Mouse (Mus musculus): Measurements from ENCODE around the gene Ascc1.

Gene Ascc1

DNA sequence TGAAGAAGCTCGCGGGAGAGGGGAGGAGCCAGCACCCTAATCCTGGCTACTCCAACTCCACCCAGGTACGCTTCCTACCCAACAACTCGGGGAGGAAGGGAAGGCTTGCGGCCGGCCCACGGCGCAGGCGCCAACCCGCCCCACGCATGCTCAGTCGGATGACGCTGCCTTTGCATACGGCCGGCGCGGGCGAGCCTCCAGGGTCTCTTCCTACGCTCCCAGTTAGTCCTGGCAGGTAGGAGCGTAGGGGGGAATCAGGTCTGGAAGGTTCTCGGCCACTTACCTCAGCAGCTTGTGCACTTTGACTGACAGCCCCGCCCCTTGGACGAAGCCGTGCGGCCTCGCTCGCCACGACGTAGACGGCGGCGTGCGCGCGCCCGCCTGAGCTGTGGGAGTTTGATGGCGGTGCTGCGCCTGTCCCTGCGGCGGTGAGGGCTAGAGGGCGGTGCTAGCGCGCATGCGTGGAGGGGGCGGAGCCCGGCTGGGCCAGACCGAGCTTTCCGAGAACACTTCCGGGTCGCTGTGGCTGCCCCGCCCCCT, at the start of gene Ascc1, which contains the start of gene Anapc16:
TSS of gene Ascc1 (plus strand) at position 133 of the 540 bp plus-strand sequence.
TSS of gene Anapc16 (minus strand) at position 463 of the 540 bp plus-strand sequence.
- peak; percentile 98 for DNase-seq

DNA sequence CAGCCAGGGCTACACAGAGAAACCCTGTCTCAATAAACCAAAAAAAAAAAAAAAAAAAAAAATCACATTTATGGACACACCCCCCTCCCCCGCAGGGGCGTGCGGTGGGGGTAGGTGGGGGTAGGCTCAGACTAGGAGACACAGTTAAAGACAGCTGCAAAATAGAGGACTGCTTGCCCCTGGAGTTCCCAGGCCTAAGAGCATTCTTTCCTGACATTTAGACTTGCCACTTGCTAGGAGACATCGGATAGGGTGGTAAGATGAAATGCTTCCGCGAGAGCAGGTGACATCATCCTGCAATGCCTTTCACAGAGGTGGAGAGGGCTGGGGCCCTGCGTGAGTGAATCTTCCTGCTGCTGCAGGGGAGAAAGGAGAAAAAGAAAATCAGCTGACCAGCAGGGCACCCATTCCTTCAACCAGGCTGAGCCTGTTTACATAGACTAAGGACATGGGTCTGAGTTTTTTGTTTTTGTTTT, 49.0 kb upstream of the Ascc1 start:
- no peak for DNase-seq

DNA sequence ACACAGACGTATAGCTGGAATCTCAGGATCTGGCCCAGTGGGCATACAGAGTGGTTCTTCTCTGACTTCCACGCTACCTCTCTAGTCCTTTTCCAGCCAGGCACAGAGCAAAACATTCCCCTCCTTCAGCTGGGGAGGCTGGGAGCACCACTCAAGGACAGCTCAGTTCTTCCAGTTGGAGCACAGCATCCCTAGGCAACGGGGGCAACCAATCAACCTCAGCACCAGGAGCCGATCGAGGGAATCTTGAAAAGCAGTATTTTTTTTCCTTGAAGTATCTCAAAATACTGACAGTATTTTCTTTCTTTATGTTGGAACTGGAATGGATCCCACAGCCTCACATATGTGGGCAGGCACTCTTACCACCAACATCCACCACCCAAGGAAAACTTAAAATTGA, 45.9 kb upstream of the Ascc1 start:
- DNase-seq = no peak

DNA sequence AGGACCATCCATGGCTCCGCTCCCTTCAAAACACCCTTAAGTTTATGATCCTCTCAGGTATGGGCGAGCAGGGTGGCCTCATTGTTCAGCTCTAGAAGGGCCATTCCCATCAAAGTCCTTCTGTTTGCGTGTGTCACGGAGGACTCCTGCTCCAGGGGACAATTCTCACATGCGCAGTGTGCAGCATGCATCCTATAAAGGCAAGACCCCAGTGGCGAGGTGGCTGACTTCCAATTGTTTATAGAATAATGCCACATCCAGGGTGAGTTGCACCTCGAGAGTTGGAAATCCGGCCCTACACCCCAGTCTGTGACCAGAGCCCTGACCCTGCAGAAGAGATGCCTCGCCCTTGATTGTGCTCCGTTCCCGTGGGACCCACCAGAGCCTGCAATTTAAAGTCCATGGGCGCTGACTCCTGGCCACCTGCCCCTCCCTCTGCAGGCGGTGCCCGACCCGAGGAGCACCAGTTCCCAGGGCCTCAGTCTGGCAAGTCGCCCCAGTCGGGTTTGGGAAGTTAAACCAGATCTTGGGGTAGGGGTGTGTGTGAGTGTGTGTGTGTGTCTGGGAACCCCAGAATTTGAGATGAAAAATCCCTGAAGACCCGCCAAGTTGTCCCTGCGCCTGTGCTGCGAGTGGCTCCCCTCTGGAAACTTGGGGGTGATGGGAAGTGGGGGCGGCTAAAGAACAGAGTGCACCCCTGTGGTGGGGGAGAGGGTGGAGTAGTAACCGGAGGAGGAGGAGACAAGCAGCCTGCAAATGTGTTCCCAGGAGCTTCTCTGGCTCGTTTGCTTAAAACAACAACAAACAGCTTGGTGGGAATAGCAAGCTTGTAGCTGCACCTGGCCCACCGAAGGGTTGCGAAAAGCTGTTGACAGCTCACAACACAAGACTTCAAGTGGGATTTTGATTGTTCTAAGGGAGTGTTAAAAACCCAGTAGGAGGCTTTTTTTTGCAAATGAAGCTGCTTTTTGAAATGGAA, 45.1 kb upstream of the Ascc1 start:
- peak; percentile 66 for DNase-seq

DNA sequence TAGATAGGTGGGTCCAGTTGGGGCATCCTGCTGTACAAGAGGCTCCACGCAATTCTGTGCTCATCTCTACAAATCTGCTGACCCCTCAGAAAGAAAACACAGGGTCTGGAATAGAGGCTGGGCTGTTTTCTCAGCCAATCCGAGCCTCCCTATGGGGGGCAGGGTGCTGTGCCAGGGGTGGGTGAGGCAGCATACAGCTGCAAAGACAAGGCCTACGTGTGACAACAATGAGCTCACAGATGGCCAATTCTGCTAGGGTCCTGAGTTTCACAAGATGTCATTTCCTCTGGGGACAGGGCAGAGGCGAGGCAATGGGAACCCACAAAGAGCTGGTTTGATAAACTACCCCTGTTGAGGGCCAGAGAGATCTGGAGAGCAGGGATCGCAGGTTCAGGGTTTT, 44.1 kb upstream of the Ascc1 start:
- DNase-seq = no peak

DNA sequence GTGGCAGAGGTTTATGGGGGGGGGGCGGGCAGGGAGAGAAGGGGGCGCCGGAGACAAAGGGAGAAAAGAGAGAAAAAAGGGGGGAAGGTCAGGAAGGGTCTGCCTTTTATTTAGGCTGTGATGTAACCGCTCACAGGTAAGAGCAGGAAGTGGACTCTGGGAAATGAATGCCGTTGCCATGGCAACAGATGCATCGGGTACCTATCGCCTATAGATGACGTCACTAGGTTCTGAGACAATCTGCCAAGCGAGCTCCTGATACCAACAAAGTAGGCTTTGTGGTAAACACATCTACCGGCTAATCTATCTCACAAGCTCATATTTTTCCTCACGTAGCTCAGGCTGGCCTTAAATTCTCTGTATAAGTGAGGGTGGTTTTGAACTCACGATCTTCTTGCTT, 43.1 kb upstream of the Ascc1 start:
- DNase-seq = no peak

DNA sequence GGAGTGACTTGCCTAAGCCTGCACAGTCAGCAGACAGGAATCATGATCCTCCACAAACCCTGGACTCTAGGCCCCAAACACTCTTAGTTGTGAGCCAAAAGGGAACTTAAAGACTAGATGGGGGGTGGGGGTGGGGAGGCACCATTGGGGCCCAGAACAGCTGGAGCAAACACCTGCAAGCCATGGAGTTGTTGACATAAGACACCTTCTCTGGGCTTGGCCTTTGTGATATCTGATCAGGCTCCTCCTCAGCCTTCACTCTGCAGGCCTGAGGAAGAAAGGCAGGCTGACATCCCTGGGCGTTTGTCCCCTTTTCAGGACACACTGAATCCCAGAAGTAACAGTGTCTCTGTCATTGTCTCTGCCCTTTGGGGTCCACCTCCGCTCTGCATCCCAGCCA, 39.0 kb upstream of the Ascc1 start:
- no peak for DNase-seq

DNA sequence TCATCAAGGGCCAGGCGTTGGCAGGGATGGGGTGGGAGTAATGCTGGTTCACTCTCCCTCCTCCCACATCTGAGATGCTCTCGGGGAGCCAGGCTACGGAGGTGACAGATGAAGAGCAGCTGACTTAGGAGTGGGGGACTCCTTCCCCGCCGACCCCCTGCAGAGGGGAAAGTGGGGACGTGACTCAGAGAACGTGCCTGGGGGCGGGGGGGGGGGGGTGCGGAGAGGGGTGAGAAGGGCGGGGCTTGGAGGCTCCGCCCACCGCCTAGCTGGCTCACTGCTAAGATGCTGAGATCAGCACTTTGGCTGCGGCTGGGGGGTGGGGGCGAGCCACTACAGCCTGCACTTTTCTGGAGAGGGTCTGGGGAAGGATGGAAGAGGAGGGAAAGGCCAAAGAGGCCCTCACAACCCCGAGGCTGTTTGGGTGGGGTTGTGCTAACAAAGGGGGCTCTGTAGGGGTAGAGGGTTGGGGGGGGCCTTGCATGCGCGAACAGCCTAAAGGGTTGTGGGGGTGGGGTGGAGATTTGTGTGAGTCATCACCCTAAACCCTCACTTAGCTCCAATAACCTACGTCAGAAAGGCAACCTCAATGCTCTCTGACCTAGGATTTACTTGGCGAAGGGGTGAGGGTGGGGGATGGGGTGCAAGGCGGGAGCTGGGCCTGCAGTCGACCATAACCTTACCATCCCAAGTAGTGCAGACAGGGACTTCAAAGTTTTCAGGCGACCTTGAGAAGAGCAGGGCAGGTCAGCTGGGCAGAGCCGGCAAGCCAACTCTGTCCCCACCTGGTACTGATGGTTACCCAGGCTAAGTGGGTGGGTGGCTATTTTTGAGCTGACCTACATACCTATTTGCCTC, 37.9 kb upstream of the Ascc1 start:
- DNase-seq = peak; percentile 43

DNA sequence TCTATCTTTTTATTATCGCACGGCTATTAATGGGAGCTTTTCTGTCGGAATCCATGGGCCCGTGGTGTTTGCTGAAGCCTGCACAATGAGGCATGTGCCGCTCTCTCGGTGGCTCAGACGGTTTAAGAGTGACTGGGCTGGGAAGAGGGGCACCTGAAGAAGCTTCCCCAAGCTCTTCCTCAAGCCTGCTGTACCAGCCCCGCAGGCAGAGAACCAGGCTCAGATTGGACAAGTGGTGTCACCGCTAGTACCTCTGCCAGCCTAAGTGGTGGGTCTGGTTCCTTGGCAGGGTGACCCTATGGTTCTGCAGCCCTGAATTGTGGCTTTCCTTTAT, 37.3 kb upstream of the Ascc1 start:
- DNase-seq = no peak

DNA sequence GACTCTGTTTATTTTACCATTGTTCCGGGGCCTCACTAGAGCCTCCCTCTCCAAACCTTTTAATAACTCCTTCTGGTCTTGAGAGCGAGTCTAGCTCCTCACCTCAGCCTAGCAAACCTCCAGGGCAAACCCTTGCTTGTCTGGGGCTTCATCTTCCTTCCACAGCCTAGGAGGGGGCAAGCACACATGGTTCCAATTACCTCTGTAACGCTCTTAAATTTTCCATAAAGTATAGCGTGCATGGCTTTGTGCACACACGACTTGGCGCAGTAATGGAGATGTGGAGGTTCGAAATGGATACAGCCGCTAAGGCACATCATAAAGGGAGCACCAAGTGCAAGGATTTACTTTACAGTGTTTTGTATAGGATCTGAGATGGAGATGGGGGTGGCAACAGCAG, 36.8 kb upstream of the Ascc1 start:
- DNase-seq = no peak

DNA sequence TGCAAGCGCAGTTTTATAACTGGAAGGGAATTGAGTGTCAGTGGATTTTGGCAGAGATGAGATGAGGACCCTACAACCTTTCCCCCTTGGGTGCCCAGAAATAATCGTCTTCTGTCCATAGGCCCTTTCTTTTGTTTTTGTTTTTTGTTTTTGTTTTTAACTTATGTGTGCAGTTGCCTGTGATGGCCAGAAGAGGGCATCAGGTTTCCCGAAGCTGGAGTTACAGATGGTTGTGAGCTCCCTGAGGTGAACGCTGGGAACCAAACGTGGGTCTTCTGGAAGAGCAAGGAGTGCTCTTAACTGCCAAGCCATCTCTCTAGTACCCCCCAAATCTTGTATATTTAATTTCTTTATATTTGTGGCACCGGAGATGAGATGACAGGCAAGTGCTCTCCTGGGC, 35.9 kb upstream of the Ascc1 start:
- no peak for DNase-seq

DNA sequence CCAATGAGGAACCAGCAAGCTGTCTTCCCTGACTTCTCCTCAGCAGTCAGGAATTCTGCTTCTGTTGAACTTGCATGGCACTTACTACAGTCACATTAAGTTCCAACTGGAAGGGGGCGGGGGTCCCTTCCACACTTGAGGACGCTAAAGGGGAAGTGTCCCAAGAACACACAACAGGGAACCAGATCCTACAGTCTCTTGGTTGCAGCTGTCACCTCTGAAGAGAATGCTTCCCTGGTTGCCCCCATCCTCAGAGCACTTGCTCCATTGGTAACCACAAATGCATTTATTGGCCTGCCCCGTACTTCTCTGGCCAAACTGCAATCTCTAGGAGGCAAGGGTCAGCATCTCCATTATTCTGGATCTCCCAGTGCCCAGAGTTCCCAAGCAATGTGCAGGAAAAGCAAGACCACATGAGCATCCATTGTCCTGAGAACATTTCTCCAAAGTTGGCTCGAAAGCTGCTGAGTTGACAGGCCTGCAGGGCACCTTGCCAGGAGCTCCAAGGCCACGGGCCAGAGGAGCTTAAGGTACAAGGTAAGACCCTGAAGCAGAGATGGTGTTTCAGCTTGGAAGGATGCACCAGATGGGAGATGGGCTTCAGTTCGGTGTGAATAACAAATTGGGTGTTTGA, 35.2 kb upstream of the Ascc1 start:
- DNase-seq = no peak

DNA sequence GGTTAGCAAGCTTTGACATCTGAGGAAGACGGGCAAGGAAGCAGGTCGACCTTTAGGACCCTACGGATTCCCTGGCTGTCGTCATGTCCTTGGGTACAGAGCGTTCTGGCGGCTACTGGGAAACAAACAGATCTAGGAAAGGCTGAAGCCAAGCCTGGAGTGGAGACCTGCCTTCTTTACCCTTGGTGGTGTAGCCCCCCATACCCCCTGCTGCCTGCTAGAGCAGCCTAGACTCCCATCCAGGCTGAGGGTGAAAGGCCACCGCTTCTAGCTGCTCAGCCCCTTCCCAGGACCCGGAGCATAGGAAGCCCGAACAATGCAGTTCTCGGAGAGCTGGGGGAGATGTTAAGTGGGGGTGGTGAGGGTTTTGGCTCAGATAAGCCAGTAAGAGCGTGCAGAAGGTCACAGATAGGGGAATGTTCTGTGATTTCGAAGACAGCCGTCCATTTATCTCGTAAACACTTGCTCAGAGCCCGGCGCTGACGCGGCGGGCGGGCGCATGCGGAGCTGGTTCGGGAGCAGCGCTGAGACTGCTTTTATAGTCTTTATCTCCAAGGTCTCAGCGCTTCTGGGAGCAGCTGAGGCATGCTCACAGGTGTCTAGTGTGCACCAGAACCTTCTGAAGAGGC, 32.7 kb upstream of the Ascc1 start:
- peak; percentile 54 for DNase-seq

DNA sequence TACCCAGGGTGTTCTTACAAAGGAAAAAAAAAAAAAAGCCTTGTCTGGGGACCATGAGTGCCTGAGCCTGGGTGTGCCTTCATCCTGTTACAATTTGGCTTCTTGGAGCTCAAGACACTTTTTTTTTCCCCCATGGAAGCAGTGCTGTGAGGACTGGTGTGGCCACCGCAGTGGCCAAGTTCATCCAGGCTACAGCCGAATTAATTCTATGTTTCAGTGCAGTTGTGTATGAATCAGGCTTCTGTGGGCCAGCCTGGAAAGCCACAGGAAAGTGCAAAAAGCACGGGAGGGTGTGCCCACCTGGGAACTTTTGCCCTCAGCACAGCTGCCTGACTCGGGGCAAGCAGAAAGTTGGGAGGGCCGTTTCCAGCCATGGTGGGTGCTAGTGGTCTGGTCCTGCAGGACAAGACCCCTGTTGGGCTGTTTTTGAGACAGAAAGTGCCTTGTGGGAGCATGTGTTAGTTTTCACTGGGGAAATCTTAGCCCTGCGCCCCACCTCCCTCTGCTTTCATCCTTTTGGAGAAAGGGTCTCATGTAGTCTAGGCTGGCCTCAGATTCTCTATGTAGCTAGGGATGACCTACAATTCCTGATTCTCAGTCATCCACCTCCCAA, 32.0 kb upstream of the Ascc1 start:
- no peak for DNase-seq

DNA sequence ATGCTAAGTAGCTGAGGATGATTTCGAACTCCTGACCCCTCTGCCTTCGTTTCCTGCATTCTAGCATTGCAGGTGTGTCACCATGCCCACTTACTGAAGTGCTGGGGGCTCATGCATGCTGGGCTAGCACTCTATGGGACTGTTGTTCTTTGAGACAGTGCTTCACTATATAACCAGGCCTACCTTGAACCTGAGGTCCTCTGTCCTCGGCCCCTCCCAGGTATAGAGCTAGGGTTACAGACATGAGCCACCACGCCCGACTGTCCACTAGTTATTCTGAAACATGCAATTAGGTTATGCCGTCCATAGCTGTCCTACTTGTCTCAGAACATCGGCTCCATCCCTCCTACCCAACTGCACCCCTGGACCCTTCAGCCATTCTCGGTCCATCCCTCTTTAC, 30.8 kb upstream of the Ascc1 start:
- no peak for DNase-seq

DNA sequence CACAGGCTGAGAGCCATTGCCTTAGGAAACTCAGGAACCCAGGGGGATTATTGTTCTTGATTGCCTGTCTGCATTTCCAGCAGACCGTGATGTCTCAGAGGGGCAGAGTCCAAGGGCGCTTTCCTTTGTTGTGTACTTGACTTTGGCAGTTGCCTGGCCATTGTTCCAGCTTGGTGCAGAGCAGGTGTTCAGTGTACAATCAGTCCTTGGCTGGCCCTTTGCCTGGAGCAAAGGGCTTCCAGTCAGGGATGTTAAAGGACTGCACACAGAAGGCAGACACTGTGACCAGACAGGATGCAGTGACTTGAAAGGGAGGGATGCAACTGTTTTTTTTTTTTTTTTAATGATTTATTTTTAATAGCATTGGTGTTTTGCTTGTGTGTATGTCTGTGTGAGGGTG, 30.1 kb upstream of the Ascc1 start:
- no peak for DNase-seq

DNA sequence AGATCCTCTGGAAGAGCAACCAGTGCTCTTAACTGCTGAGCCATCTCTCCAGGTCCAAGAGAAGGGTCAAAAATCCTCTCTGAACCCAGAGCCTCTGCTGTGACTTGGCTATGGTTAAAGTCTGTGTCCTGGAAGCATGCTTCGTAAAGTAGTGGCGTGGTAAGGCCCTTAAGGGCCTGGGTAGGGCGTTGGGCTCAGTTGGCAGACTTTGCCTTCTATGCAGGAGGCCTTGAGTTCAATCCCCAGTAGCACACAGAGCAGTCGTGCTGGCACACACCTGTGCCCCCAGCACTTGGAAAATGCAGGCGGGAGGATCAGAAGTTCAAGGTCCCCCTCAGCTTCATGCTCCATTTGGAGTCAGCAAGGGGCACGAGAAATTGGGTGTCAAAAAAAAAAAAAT, 29.6 kb upstream of the Ascc1 start:
- no peak for DNase-seq

DNA sequence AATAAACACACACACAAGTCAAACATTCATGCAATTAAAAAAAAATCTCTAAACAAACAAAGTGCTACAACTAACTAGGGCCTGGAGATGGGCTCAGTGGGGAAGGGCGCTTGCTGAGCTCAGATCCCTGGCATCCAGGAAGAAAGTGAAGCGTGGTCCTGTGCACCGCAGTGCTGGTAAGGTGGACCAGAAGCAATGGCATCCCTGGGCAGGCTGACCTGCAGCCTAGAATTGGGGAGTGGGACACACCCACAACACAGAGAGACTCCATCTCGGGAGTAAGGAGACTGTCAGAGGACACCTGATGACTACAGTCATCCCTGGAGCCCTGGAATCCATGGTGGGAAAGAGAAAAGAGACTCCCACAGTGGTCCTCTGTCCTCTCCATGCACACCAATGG, 29.2 kb upstream of the Ascc1 start:
- DNase-seq = no peak

DNA sequence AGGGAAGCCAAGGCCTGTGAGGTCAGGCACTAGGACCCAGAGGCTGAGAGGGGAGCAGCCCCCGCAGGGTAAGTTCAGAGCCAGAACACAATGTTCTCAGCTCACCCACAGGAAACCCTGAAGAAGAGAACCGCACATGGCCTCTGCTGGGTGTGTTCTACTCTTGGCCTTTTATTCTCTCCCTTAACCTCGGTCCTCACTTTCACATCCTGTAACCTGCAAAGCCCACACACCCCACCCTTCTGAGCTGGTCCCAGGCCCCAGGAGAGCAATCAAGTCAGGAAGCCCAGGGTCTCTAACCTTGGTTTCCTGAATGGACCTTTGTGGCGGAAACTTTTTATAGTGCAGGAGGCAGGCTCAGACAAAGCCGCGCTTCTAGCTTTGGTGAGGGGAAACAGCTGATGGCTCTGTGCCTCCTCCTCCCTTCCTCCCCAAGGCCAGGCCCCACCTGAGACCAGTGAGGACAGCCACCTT, 28.4 kb upstream of the Ascc1 start:
- no peak for DNase-seq

DNA sequence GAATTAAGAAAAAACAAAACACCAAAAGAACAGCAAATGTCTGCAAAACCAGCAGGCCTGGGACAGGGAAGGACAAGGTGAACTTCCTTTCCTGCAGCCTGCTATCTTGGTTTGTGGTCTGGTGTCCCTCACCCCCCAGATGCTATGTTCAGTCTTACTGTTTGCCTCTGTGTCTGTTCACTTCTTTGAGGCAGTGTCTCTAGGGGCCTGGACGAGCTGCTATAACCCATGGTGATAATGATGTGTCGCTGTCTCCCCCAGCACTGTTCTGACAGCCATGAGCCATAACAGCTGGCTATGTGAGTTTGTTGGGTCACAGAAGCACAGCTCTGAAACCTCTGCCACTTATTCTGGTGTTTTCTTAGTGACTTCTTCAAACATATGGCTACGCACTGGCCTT, 27.8 kb upstream of the Ascc1 start:
- DNase-seq = no peak

DNA sequence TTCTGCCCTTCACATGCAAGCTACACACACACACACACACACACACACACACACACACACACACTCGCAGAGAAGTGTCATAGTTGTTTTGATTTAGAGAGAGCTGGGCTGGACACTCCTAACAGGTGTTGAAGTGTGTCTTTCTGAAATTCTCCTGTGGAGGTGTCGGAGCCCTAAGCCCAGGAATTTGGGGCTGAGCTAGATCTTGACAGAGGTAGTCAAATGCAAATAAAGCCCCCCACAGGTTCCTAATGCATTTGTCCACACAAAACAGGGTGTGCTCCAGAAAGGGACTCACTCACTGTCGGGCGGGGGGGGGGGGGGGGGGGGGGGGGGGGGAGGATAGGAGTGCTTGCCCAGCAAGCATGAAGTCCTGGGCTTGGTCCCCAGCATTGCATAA, 25.5 kb upstream of the Ascc1 start:
- DNase-seq = no peak
